Mouse (Mus musculus) MEL-GATA-1-ER (cell line): ENCODE data around the gene Gm10277.

Experiments used
- DNase-seq: peaks from one replicate; pipeline ENCODE4 v3.0.0-alpha.2; 2012; ENCODE audit warnings: low read depth; ENCODE audit errors: extremely low read depth

The Gm10277 gene

GRCm38 (mm10) chr11:77787707-77788106, at the start of gene Gm10277:
TSS of gene Gm10277 (minus strand) at chr11:77787747.
- DNase-seq, result no peak

- DNase-seq, result no peak
Observed at GRCm38 (mm10) chr11:77836751-77837150, 49.2 kb upstream of the Gm10277 start.

GRCm38 (mm10) chr11:77836290-77836689, 48.7 kb upstream of the Gm10277 start:
- no peak for DNase-seq

GRCm38 (mm10) chr11:77835109-77835508, 47.6 kb upstream of the Gm10277 start:
- DNase-seq, result no peak

GRCm38 (mm10) chr11:77832541-77832940, 45.0 kb upstream of the Gm10277 start:
- no peak for DNase-seq

- no peak for DNase-seq
Observed at GRCm38 (mm10) chr11:77830875-77831274, 43.3 kb upstream of the Gm10277 start.

- DNase-seq, result no peak
Observed at GRCm38 (mm10) chr11:77829043-77829841, 41.7 kb upstream of the Gm10277 start.

- no peak for DNase-seq
Observed at GRCm38 (mm10) chr11:77828163-77828562, 40.6 kb upstream of the Gm10277 start.

- DNase-seq, result peak; percentile 28
Observed at GRCm38 (mm10) chr11:77827241-77827995, 39.9 kb upstream of the Gm10277 start.

GRCm38 (mm10) chr11:77826311-77826710, 38.8 kb upstream of the Gm10277 start:
- DNase-seq, result no peak

GRCm38 (mm10) chr11:77825853-77826252, 38.3 kb upstream of the Gm10277 start:
- DNase-seq, result no peak

- no peak for DNase-seq
Observed at GRCm38 (mm10) chr11:77822781-77823180, 35.2 kb upstream of the Gm10277 start.

GRCm38 (mm10) chr11:77821648-77822047, 34.1 kb upstream of the Gm10277 start:
- DNase-seq, result no peak

- peak; percentile 38 for DNase-seq
Observed at GRCm38 (mm10) chr11:77816003-77816402, 28.5 kb upstream of the Gm10277 start.

- no peak for DNase-seq
Observed at GRCm38 (mm10) chr11:77813969-77814368, 26.4 kb upstream of the Gm10277 start.

- DNase-seq, result no peak
Observed at GRCm38 (mm10) chr11:77810018-77810417, 22.5 kb upstream of the Gm10277 start.

GRCm38 (mm10) chr11:77809215-77809614, 21.7 kb upstream of the Gm10277 start:
- DNase-seq, result no peak

- DNase-seq, result no peak
Observed at GRCm38 (mm10) chr11:77808051-77808465, 20.5 kb upstream of the Gm10277 start.

- DNase-seq, result no peak
Observed at GRCm38 (mm10) chr11:77806855-77807254, 19.3 kb upstream of the Gm10277 start.

- DNase-seq, result no peak
Observed at GRCm38 (mm10) chr11:77806218-77806617, 18.7 kb upstream of the Gm10277 start.

GRCm38 (mm10) chr11:77802341-77802865, 14.9 kb upstream of the Gm10277 start:
- no peak for DNase-seq
